Mouse (Mus musculus): Measurements from ENCODE around the gene Frmd4a. TPM values are rescaled to one million over a fixed set of nuclear protein-coding genes. Genes with fewer than 3 reads are reported as not detected.

The Frmd4a gene
- total RNA-seq, 2 experiments from 2014 or later, result 10.8 to 14.2 TPM

GRCm38 (mm10) chr2:4412870-4413595 is 395.5 kb downstream of the Frmd4a start:
- intact Hi-C loops (cut with DNase I; ENCODE audit: low total_unique reads), result no loop called here
- DNase-seq, result no peak

GRCm38 (mm10) chr2:4413596-4414335 is 396.2 kb downstream of the Frmd4a start:
- intact Hi-C loops (cut with DNase I; ENCODE audit: low total_unique reads), result no loop called here
- no peak for DNase-seq

GRCm38 (mm10) chr2:4420679-4421312 is 403.3 kb downstream of the Frmd4a start:
- intact Hi-C loops (cut with DNase I; ENCODE audit: low total_unique reads), result no loop called here
- DNase-seq, result no peak

GRCm38 (mm10) chr2:4421757-4422156 is 404.2 kb downstream of the Frmd4a start:
- DNase-seq, result no peak
- intact Hi-C loops (cut with DNase I; ENCODE audit: low total_unique reads), result no loop called here

- DNase-seq, result peak; percentile 66
- intact Hi-C loops (cut with DNase I; ENCODE audit: low total_unique reads), result no loop called here
These were observed 406.4 kb downstream of the Frmd4a start for GRCm38 (mm10) chr2:4423896-4424295.

GRCm38 (mm10) chr2:4428407-4428855 is 410.9 kb downstream of the Frmd4a start:
- DNase-seq, result no peak
- intact Hi-C loops (cut with DNase I; ENCODE audit: low total_unique reads), result no loop called here

GRCm38 (mm10) chr2:4433119-4433518 is 415.6 kb downstream of the Frmd4a start:
- intact Hi-C loops (cut with DNase I; ENCODE audit: low total_unique reads), result no loop called here

GRCm38 (mm10) chr2:4435051-4435450 is 417.5 kb downstream of the Frmd4a start:
- no peak for DNase-seq
- intact Hi-C loops (cut with DNase I; ENCODE audit: low total_unique reads), result no loop called here

More at GRCm38 (mm10) chr2:4433119-4433518, 415.6 kb downstream of the Frmd4a start:
- DNase-seq, result no peak

- no peak for DNase-seq
- intact Hi-C loops (cut with DNase I; ENCODE audit: low total_unique reads), result no loop called here
These were observed 419.1 kb downstream of the Frmd4a start for GRCm38 (mm10) chr2:4436361-4437231.

GRCm38 (mm10) chr2:4438739-4439138 is 421.2 kb downstream of the Frmd4a start:
- DNase-seq, result no peak
- intact Hi-C loops (cut with DNase I; ENCODE audit: low total_unique reads), result no loop called here

- intact Hi-C loops (cut with DNase I; ENCODE audit: low total_unique reads), result no loop called here
These were observed 422.4 kb downstream of the Frmd4a start for GRCm38 (mm10) chr2:4439909-4440308.

GRCm38 (mm10) chr2:4441840-4442239 is 424.3 kb downstream of the Frmd4a start:
- DNase-seq, result no peak
- intact Hi-C loops (cut with DNase I; ENCODE audit: low total_unique reads), result no loop called here

More at GRCm38 (mm10) chr2:4439909-4440308, 422.4 kb downstream of the Frmd4a start:
- DNase-seq, result no peak

GRCm38 (mm10) chr2:4444740-4445139 is 427.2 kb downstream of the Frmd4a start:
- DNase-seq, result no peak
- intact Hi-C loops (cut with DNase I; ENCODE audit: low total_unique reads), result no loop called here

- intact Hi-C loops (cut with DNase I; ENCODE audit: low total_unique reads), result no loop called here
These were observed 428.3 kb downstream of the Frmd4a start for GRCm38 (mm10) chr2:4445629-4446400.

GRCm38 (mm10) chr2:4449860-4450480 is 432.5 kb downstream of the Frmd4a start:
- no peak for DNase-seq
- intact Hi-C loops (cut with DNase I; ENCODE audit: low total_unique reads), result no loop called here

More at GRCm38 (mm10) chr2:4445629-4446400, 428.3 kb downstream of the Frmd4a start:
- peak; percentile 88 for DNase-seq

GRCm38 (mm10) chr2:4452590-4453400 is 435.3 kb downstream of the Frmd4a start:
- intact Hi-C loops (cut with DNase I; ENCODE audit: low total_unique reads), result no loop called here
- DNase-seq, result peak; percentile 57
